Mouse (Mus musculus) testis, adult 2 months (tissue): ENCODE measurements around the gene Gpr174. TPM values are rescaled to one million over a fixed set of nuclear protein-coding genes. Genes with fewer than 3 reads are reported as not detected.

ENCODE experiments used
- H3K27ac ChIP-seq: fragments of 200-500 bp; 2 replicates; pipeline ENCODE4 v1.5.1; 2012; ENCODE audit warnings: low read depth, low read length; ENCODE audit not compliant: control insufficient read depth, insufficient read depth
- H3K27me3 ChIP-seq: fragments of 200-500 bp; 2 replicates; pipeline ENCODE4 v1.6.1; 2012; ENCODE audit warnings: mild to moderate bottlenecking, low read length, moderate library complexity; ENCODE audit not compliant: control insufficient read depth, insufficient read depth
- H3K36me3 ChIP-seq: fragments of 200-500 bp; 2 replicates; pipeline ENCODE4 v1.6.1; 2012; ENCODE audit warnings: mild to moderate bottlenecking, low read length; ENCODE audit not compliant: control insufficient read depth, insufficient read depth
- H3K4me1 ChIP-seq: fragments of 200-500 bp; 2 replicates; pipeline ENCODE4 v1.6.1; 2012; ENCODE audit warnings: low read length; ENCODE audit not compliant: control insufficient read depth, insufficient read depth
- H3K4me3 ChIP-seq: fragments of 200-500 bp; 2 replicates; pipeline ENCODE4 v1.5.1; 2012; ENCODE audit warnings: low read depth, mild to moderate bottlenecking, low read length, moderate library complexity, mixed read lengths; ENCODE audit not compliant: control insufficient read depth
- CTCF ChIP-seq: fragments of 200-500 bp; IDR thresholded peaks from 2 replicates; pipeline ENCODE4 v1.5.1; 2012; ENCODE audit warnings: low read depth, mild to moderate bottlenecking, inconsistent platforms, low read length, moderate library complexity; ENCODE audit not compliant: control insufficient read depth, insufficient read depth, insufficient replicate concordance
- POLR2A ChIP-seq: fragments of 200-500 bp; IDR thresholded peaks from 2 replicates; pipeline ENCODE4 v1.6.1; 2012; ENCODE audit warnings: low read depth, mild to moderate bottlenecking, inconsistent platforms, low read length, moderate library complexity; ENCODE audit not compliant: control insufficient read depth
- polyA plus RNA-seq: library from polyadenylated mRNA; depleted of rRNA; stranded (reverse); fragments of >200 nt; gene quantifications from 2 replicates; pipeline ENCODE4 v1.2.3, GENCODE M21; 2012; rRNA removed

Gene Gpr174
- polyA plus RNA-seq = not detected in 2 replicates

DNA sequence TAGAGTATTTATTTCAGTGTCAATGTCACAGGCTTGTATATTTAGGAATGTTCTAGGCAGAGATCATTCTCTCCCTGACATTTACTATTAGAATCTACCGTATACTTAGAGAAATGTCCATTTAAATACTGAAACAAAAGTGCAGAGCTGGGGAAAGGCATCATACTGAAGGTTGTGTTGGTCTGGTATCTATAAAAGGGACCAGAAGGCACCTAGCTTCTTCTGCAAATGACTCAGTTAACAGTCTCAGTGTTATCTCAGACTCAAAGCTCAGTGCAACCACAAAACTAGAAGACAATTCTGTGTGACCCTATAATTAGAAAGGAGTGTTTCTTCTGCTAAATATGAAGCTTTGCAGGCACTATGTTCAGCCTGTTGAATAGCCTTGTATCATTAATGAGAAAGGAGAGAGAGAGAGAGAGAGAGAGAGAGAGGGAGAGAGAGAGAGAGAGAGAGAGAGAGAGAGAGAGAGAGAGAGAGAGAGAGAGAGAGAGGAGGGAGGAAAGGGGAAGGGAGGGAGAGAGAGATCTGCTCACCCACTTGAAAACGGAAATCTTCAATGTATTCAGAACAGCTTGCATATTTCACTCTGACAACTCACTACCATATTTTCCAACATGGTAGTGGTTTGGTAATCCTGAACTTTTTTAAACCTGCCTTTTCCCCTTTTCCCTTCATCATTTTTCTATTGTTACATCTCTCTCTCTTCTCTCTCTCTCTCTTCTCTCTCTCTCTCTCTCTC, at the start of gene Gpr174:
Gene Gpr174 (plus strand): TSS at position 393 of the 742 bp plus-strand sequence.
- Histone ChIP-seq H3K27me3 (no peaks in the 10 kb centered on the region), H3K36me3 (no peaks in the 10 kb centered on the region), H3K4me1 (no peaks in the 10 kb centered on the region), H3K27ac (no peak within 1 kb of the TSS), H3K4me3 (no peak within 1 kb of the TSS)
- TF ChIP-seq CTCF (no peak), POLR2A (no peak)

DNA sequence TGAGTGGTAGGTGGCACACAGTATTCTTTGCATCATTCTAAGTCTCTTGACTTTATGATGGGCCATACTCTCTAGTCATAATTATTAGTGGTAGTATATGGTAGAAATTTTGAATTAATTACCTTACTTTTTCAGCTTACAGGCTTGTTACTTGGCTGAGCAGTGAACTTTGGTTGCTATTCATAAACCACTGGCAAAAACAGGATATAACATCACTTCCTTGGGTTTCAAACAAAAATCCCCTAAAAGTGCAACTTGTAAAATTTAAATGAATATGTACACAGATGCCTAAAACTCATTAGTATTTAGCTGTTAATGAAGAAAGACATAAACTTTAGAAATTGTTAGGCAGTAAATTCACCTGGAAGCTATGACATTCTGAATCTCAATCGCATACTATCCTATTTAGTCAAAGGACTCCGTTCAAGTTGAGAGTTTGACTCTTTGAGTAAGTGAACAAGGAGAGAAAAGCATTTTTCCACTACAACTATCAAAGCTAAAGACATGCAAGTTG, 38.0 kb upstream of the Gpr174 start:
- TF ChIP-seq CTCF = no peak
- no peak for TF ChIP-seq POLR2A
- Histone ChIP-seq H3K27me3 (no peaks in the 10 kb centered on the region), H3K4me3 (no peak overlapping the region), H3K27ac (no peak overlapping the region), H3K4me1 (no peaks in the 10 kb centered on the region), H3K36me3 (no peaks in the 10 kb centered on the region)

DNA sequence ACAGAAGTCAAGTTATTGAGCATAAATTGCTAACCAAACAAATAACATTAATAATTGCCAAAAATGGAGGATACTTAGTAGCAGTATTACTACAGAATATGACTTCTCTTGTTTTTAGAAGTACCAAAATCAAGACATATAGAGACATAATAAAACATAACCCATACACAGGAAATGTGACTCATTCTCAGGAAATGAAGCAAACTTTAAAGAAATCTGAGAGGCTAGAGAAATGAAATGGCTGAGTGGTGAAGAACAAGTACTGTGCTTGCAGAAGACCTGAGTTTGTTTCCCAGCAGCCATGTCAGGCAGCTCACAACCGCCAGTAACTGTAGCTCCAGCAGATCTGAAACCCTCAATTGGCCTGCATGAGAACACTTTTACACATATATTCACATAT, 30.8 kb upstream of the Gpr174 start:
- Histone ChIP-seq H3K27ac (no peak overlapping the region), H3K4me1 (no peaks in the 10 kb centered on the region), H3K36me3 (no peaks in the 10 kb centered on the region), H3K4me3 (no peak overlapping the region), H3K27me3 (no peaks in the 10 kb centered on the region)
- TF ChIP-seq POLR2A (no peak), CTCF (no peak)

DNA sequence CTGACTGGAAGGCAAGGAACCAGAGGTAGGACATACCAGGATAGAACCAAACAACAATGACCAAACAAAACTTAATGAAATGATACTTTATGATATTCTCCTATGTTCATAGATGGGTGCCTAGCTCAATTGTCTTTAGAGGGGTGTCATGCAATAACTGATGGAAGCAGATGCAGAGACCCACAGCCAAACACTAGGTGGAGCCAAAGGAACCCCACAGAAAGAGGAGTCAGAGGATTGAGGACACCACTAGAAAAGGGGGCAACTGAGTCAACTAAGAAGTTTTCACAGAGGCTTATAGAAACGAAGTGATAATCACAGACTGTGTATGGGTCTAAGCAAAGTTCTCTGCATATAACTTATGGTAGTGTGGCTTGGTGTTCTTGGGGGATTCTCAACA, 24.5 kb upstream of the Gpr174 start:
- H3K36me3 ChIP-seq = no peaks in the 10 kb centered on the region
- H3K27ac ChIP-seq = no peak overlapping the region
- H3K4me1 ChIP-seq = no peaks in the 10 kb centered on the region
- H3K4me3 ChIP-seq = no peak overlapping the region
- TF ChIP-seq CTCF (no peak), POLR2A (no peak)
- H3K27me3 ChIP-seq = no peaks in the 10 kb centered on the region

DNA sequence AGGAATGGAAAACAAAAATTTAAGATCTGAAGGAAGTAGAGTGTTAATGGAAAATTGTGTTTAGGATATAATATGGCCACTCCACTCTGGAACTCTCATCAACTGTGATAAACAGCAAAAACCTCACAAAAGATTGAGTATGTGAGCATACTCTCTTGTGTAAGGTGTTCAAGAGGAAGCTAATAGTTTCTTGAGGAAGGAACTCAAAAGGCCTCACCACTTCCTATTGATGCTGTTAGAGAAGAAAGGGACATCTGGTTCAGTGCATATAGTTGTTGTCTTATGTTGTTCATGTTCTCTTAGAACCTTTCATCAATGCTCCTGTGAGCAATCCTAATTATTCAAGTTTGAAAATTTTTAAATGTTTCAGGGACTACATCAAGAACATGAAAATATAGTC, 21.0 kb upstream of the Gpr174 start:
- no peaks in the 10 kb centered on the region for H3K4me1 ChIP-seq
- no peak overlapping the region for H3K27ac ChIP-seq
- no peaks in the 10 kb centered on the region for H3K27me3 ChIP-seq
- no peak overlapping the region for H3K4me3 ChIP-seq
- TF ChIP-seq POLR2A (no peak), CTCF (no peak)
- H3K36me3 ChIP-seq = no peaks in the 10 kb centered on the region

DNA sequence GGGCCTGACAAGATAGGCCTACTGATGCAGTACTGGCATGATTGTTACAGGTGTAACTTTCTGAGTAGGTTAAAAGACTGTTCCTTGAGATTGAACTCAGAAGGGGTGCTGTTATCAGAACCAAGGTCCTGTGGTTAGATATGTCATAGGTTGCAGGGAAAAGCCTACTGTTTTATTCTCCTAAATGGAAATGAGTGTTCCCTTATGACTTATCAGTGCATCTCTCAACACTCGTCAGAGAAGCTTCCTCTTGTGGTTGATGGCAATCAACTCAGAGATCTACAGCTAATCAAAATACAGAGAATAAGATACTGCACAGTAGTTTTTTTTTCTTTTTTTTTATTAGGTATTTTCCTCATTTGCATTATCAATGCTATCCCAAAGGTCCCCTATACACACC, 19.2 kb upstream of the Gpr174 start:
- TF ChIP-seq CTCF = no peak
- no peak for TF ChIP-seq POLR2A

DNA sequence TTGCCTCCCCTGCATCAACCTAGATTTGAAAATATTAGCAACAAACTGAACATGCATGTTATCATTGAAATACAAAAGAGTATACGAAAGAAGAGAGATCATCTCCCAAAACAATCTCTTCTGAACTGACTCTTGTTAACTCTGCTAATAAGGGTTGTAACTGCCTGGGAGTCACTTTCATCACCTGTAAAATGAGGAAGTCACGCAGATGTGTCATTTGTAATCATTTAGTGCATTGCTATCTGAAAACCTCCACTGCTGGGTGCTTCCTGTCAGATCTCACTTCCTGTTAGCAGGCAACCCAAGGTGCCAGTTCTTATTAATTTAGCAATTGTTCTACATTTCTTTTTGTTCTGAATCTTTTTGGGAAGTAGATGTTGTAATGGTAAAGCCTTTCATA, 5.3 kb upstream of the Gpr174 start:
- Histone ChIP-seq H3K36me3 (no peaks in the 10 kb centered on the region), H3K4me1 (no peaks in the 10 kb centered on the region), H3K4me3 (no peak overlapping the region), H3K27me3 (no peaks in the 10 kb centered on the region), H3K27ac (no peak overlapping the region)
- TF ChIP-seq POLR2A (no peak), CTCF (no peak)

More for the DNA sequence above, 19.2 kb upstream of the Gpr174 start:
- Histone ChIP-seq H3K4me3 (no peak overlapping the region), H3K27ac (no peak overlapping the region), H3K4me1 (no peaks in the 10 kb centered on the region), H3K36me3 (no peaks in the 10 kb centered on the region), H3K27me3 (no peaks in the 10 kb centered on the region)

DNA sequence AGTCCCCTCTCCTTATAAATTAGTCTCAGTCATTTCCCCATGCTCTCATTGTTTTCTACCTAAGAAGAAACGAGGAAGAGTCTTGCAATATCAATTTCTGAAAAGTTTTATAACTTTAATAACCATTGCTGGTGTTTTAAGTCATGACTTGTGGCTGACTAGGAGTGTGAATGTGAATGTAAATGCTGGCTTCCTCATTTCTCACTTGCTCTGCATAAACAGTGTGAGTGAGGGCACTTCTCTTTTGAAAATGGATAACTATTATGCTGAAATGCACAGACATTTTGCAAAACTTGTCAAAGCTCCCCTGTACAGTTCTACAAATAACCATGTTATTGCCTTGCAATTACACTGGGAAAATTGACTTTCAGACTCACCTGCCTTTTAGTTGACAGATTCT, 8.9 kb downstream of the Gpr174 start:
- no peak for TF ChIP-seq POLR2A
- TF ChIP-seq CTCF = no peak
- Histone ChIP-seq H3K36me3 (no peaks in the 10 kb centered on the region), H3K27me3 (no peaks in the 10 kb centered on the region)

More for the DNA sequence above, 8.9 kb downstream of the Gpr174 start:
- Histone ChIP-seq H3K4me3 (no peak overlapping the region), H3K27ac (no peak overlapping the region), H3K4me1 (no peaks in the 10 kb centered on the region)
